Mouse (Mus musculus): Measurements from ENCODE around the gene Bid. TPM values are rescaled to one million over a fixed set of nuclear protein-coding genes. Genes with fewer than 3 reads are reported as not detected.
"Not testable (repeated sequence)": the region's sequence is repeated elsewhere in the genome, so short reads cannot be mapped to it uniquely, and the experiment has no call there.

Gene Bid
- polyA plus RNA-seq, 1 experiment from 2014 or later: 8.3 TPM

DNA sequence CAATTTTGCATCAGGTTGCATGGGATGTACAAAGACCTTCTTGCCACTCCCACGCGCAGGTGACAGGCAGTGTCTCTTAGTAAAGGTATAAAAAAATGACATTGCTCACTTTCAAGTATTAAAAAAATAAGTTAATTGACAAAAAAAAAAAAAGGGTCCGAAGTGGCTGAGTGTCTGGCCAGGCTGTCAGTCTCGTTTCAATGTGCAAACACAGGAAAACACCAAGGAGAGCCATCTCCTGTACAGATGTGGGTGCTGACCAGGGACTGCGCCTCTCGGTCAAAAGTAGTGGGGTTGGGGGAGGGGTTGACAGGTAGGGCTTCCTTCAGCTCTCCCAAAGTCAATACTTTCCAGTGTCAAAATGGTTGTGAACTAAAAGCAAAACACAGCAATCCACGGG, 17.0 kb upstream of the Bid start:
- no peak overlapping the region for H3K27ac ChIP-seq (replicated peaks)
- H3K36me3 ChIP-seq: peaks cover 71% of the 10 kb centered on the region
- no peaks in the 10 kb centered on the region for H3K27me3 ChIP-seq (replicated peaks)
- no peaks in the 10 kb centered on the region for H3K9me3 ChIP-seq
- no peak overlapping the region for H3K9ac ChIP-seq
- no peak overlapping the region for H3K4me3 ChIP-seq
- ATAC-seq (ENCODE audit: extremely low read depth, insufficient number of reproducible peaks, low FRiP score, low TSS enrichment): no peak
- H3K4me1 ChIP-seq: peaks cover 13% of the 10 kb centered on the region
- WGBS: 88% methylated on average over 7 of the region's 7 CpGs
- H3K4me2 ChIP-seq: no peak overlapping the region

DNA sequence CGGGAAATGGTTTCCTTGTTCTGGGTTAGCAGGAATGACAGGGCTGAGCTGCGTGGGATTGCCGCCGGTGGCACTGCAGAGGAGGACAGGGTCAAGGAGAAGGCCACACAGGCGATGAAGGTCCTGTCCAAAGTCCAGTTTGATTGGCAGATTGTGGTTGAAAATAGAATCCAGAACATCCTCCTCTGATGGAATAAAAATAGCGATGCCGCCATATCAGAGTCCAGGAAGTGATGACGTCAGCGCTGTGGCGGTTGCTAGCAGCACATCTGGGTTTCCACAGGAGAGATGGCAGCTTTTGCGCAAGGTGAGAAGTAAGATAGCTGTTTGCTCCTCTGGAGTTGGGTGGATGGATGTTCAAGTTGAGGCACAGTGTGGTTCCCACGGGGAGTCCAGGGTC, 15.9 kb upstream of the Bid start:
- ATAC-seq (ENCODE audit: extremely low read depth, insufficient number of reproducible peaks, low FRiP score, low TSS enrichment): no peak
- Histone ChIP-seq H3K27ac (replicated peaks) (peak overlapping the region; percentile 13; the same call in 1 of the 2 replicates), H3K9ac (no peak overlapping the region), H3K4me3 (no peak overlapping the region), H3K4me2 (no peak overlapping the region), H3K27me3 (replicated peaks) (no peaks in the 10 kb centered on the region), H3K36me3 (peaks cover 70% of the 10 kb centered on the region), H3K9me3 (no peaks in the 10 kb centered on the region), H3K4me1 (peaks cover 17% of the 10 kb centered on the region)
- WGBS: 57% methylated on average over 12 of the region's 12 CpGs

DNA sequence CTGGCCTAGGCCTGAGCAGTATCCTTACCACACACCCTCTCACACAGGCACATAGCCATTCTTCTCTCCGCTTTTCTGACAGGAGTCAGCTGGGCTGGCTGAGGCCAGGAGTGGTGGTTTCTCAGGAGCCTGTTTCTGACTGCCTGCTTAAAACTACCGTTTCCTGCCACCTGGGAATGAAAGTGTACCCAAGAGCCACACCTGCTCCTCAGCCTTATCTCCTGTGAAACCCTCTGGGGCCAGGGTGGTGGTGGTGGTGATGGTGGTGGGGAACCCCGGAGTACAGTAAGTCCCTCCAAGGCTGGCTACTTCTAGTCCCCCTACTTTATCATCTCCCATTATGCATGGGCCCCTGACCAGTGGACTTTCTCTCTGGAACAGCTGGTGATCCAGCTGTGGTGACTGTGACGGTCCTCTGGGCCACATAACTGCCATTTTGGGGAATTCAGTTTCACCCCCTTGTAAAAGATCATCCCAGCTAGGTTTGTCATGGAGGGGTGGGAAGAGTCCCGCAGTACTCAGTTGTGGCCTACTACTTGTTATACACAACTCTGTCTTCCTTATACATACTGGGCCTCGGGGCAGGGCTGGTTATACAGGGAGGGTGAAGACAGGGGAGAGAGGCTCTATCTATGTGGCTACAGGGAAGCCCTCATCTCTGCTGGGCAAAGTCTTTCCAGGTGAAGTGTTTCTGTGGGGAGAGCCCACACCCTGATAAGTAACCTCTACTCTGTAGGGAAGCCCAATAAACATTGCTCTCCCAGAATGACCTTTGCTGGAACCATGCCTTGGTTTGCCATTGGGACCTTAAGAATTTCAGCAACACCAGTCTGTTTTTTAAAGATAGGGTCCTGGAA, 14.0 kb upstream of the Bid start:
- H3K36me3 ChIP-seq: peaks cover 62% of the 10 kb centered on the region
- peaks cover 18% of the 10 kb centered on the region for H3K4me1 ChIP-seq
- H3K27me3 ChIP-seq (replicated peaks): no peaks in the 10 kb centered on the region
- H3K9ac ChIP-seq: no peak overlapping the region
- 78% methylated on average over 6 of the region's 6 CpGs for WGBS
- no peak overlapping the region for H3K27ac ChIP-seq (replicated peaks)
- no peak overlapping the region for H3K4me3 ChIP-seq
- no peak for ATAC-seq (ENCODE audit: extremely low read depth, insufficient number of reproducible peaks, low FRiP score, low TSS enrichment)
- H3K9me3 ChIP-seq: no peaks in the 10 kb centered on the region
- no peak overlapping the region for H3K4me2 ChIP-seq

DNA sequence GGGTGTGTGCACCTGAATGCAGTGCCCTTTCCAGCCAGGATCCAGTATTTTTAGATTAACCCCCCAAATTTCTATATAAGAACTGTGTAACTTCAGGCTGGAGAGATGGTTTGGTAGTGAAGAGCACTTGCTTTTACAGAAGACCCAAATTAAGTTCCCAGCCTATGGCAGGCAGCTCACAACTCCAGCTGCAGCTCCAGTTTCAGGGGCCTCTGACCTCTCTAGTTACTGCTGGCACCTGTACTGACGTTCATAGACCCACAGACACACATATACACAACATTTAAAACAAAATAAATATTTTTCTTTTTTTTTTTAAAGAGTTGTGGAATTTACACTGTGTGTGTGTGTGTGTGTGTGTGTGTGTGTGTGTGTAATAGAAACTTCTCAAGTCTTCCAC, 12.8 kb upstream of the Bid start:
- Histone ChIP-seq H3K9ac (no peak overlapping the region), H3K9me3 (no peaks in the 10 kb centered on the region), H3K4me1 (peaks cover 18% of the 10 kb centered on the region), H3K4me3 (no peak overlapping the region), H3K27ac (replicated peaks) (no peak overlapping the region), H3K4me2 (no peak overlapping the region), H3K27me3 (replicated peaks) (no peaks in the 10 kb centered on the region), H3K36me3 (peaks cover 54% of the 10 kb centered on the region)
- no peak for ATAC-seq (ENCODE audit: extremely low read depth, insufficient number of reproducible peaks, low FRiP score, low TSS enrichment)
- 50% methylated on average over 1 of the region's 1 CpGs for WGBS

DNA sequence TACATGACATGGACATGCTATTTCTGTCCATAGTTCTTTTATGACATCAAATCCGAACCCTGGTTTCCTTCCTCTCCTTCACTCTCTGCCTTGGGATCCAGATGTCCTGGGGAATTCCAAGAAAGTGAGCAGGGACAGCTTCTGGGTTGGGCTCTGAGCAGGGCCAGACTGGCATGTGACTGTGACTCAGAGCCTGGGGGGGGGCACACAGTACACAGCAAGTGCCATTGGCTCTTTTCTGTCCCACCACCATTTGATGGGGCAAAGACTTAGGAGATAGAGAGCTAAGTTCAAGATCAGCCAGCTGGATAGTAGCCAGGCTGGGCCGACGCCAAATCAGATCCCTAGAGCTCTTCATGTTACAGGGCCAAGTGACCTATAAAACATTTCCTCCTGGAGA, 11.1 kb upstream of the Bid start:
- Histone ChIP-seq H3K9me3 (no peaks in the 10 kb centered on the region), H3K9ac (no peak overlapping the region), H3K4me1 (peaks cover 14% of the 10 kb centered on the region), H3K4me2 (no peak overlapping the region), H3K27ac (replicated peaks) (no peak overlapping the region), H3K27me3 (replicated peaks) (no peaks in the 10 kb centered on the region), H3K4me3 (no peak overlapping the region), H3K36me3 (peaks cover 38% of the 10 kb centered on the region)
- WGBS: 73% methylated on average over 3 of the region's 3 CpGs
- ATAC-seq (ENCODE audit: extremely low read depth, insufficient number of reproducible peaks, low FRiP score, low TSS enrichment): no peak

DNA sequence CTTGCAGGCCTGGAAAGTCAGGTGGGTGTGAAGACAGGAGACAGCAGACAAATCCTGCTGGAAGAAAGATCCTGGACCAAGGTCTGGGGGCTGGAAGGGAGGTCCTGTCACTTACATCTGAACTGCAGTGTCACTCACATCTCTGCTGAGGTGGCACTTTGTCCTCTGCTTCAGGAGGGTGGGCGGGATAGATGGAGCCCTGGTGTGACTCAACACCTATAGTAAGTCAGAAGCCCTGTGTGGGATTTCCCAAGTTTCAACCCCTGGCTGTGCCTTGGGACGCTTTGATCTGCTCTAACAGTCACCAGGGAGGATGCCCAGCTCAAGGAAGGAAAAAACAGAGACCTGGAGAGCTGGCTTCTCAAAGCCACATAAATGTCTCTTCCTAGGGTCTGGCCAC, 10.2 kb upstream of the Bid start:
- peaks cover 29% of the 10 kb centered on the region for H3K36me3 ChIP-seq
- no peaks in the 10 kb centered on the region for H3K27me3 ChIP-seq (replicated peaks)
- 0 out of 2 replicates have a peak, but pooled peaks cover 5% of the 10 kb centered on the region for H3K4me1 ChIP-seq
- no peak overlapping the region for H3K4me3 ChIP-seq
- 52% methylated on average over 2 of the region's 2 CpGs for WGBS
- no peak for ATAC-seq (ENCODE audit: extremely low read depth, insufficient number of reproducible peaks, low FRiP score, low TSS enrichment)
- no peak overlapping the region for H3K27ac ChIP-seq (replicated peaks)
- H3K4me2 ChIP-seq: no peak overlapping the region
- no peak overlapping the region for H3K9ac ChIP-seq
- no peaks in the 10 kb centered on the region for H3K9me3 ChIP-seq

DNA sequence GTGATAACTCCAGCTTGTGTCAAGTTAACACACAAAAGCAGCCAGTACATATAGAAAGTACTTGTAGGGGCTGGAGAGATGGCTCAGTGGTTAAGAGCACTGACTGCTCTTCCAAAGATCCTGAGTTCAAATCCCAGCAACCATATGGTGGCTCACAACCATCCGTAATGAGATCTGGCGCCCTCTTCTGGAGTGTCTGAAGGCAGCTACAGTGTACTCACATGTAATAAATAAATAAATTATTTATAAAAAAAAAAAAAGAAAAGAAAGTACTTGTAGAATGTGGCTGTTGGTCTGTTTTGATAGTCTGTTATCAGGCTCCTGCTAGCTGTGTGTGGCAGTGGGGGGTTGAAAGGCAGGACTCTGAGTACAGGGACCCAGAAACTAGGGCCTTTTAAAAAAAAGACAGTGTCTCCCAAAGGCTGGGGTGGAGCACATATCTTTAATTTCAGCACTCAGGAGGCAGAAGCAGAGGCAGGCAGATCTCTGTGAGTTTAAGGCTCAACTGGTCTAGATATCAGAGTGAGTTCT, 8.2 kb upstream of the Bid start:
- H3K4me2 ChIP-seq; ATAC-seq (ENCODE audit: extremely low read depth, insufficient number of reproducible peaks, low FRiP score, low TSS enrichment); H3K9me3 ChIP-seq; H3K9ac ChIP-seq; H3K27ac ChIP-seq (replicated peaks); H3K27me3 ChIP-seq (replicated peaks); H3K4me1 ChIP-seq; H3K4me3 ChIP-seq; H3K36me3 ChIP-seq: not testable (repeated sequence)
- WGBS: 69% methylated on average over 2 of the region's 2 CpGs

DNA sequence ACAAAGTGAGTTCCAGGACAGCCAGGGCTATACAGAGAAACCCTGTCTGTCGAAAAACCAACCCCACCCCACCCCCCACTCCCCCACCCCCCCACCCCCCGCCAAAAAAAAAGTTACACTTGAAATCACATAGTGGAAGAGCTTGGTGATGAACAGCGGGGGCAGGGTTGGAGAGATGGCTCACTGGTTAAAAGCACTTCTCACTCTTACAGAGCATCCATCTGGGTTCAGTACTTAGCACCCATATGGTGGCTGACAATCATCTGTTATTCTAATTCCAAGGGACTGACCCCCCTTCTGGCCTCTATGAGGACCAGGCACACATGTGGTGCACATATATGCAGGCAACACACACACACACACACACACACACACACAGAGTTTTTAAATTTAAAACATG, 1.3 kb upstream of the Bid start:
- H3K4me2 ChIP-seq: no peak overlapping the region
- H3K9ac ChIP-seq: no peak overlapping the region
- ATAC-seq (ENCODE audit: extremely low read depth, insufficient number of reproducible peaks, low FRiP score, low TSS enrichment): no peak
- no peak overlapping the region for H3K4me3 ChIP-seq
- H3K4me1 ChIP-seq: peaks cover 16% of the 10 kb centered on the region
- H3K27me3 ChIP-seq (replicated peaks): peaks cover 6% of the 10 kb centered on the region; the same call in 1 of the 2 replicates
- no peaks in the 10 kb centered on the region for H3K9me3 ChIP-seq
- WGBS: 59% methylated on average over 3 of the region's 3 CpGs
- no peak overlapping the region for H3K27ac ChIP-seq (replicated peaks)
- no peaks in the 10 kb centered on the region for H3K36me3 ChIP-seq

DNA sequence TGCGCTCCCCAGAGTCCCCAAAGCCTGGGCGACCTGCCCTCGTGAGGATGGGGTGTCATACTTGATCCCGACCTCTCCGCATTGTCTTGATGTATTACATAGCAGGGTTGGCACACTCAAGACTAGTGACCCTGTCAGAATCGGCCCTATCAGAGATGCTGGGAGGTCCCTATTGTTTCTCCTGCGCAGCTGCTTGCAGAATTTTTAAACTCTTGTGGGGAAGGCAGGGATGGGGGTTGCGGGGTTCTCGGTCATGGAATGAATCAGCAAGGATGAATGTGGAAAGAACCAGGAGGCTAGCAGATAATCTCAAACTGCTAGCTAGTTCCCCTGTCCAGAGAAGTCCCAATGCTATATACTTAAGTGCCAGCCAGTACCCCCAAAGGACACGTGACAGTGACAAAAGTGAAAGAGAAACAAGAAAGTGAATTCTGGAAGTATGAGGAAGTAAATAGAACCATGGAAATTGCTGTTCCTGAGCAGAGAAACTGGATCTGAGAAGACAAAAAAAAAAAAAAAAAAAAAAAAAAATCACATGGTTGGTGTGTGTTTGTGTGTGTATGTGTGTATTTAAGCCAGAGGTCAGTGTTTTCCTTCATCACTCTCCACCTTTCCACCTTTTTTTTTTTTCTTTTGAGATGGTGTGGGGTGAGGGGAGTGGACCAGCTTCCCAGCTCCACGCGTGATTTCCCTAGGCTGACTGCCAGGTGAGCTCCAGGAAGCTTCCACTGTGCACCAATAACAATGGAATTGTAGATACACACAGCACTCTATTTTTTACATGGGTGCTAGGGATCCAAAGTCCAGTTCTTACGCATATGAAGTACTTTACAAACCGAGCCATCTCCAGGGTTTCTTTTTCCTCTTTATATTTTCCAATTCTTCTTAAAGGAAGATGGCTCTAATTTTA, 574 bp upstream of the Bid start:
- H3K9me3 ChIP-seq; H3K27me3 ChIP-seq (replicated peaks); H3K36me3 ChIP-seq; H3K27ac ChIP-seq (replicated peaks); ATAC-seq (ENCODE audit: extremely low read depth, insufficient number of reproducible peaks, low FRiP score, low TSS enrichment): not testable (repeated sequence)
- peaks cover 23% of the 10 kb centered on the region for H3K4me1 ChIP-seq
- H3K4me3 ChIP-seq: peak overlapping the region; percentile 74
- H3K9ac ChIP-seq: peak overlapping the region; percentile 83
- 31% methylated on average over 10 of the region's 14 CpGs for WGBS
- peak overlapping the region; percentile 98 for H3K4me2 ChIP-seq

DNA sequence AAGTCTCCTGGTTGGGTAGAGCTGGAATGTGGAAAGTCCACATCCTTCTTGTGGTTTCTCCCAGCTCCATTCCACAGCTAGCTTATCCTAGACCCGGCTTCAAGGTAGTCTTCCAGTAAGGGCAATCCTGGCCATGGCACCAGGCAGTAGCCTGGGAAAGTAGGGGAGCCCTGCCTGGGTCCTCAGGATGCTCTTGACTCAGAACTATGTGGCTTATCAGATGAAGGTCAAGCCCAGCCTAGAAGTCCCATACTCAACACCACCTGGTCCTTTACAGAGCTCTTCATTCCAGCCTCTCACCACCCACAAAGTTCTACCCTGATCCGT, 1.0 kb downstream of the Bid start:
- Histone ChIP-seq H3K9me3 (no peaks in the 10 kb centered on the region), H3K9ac (no peak overlapping the region), H3K4me2 (peak overlapping the region; percentile 98), H3K27ac (replicated peaks) (no peak overlapping the region), H3K36me3 (no peaks in the 10 kb centered on the region), H3K4me1 (peaks cover 34% of the 10 kb centered on the region), H3K27me3 (replicated peaks) (peaks cover 6% of the 10 kb centered on the region; the same call in 1 of the 2 replicates), H3K4me3 (peak overlapping the region; percentile 74)
- no peak for ATAC-seq (ENCODE audit: extremely low read depth, insufficient number of reproducible peaks, low FRiP score, low TSS enrichment)
- WGBS: 49% methylated on average over 2 of the region's 2 CpGs

DNA sequence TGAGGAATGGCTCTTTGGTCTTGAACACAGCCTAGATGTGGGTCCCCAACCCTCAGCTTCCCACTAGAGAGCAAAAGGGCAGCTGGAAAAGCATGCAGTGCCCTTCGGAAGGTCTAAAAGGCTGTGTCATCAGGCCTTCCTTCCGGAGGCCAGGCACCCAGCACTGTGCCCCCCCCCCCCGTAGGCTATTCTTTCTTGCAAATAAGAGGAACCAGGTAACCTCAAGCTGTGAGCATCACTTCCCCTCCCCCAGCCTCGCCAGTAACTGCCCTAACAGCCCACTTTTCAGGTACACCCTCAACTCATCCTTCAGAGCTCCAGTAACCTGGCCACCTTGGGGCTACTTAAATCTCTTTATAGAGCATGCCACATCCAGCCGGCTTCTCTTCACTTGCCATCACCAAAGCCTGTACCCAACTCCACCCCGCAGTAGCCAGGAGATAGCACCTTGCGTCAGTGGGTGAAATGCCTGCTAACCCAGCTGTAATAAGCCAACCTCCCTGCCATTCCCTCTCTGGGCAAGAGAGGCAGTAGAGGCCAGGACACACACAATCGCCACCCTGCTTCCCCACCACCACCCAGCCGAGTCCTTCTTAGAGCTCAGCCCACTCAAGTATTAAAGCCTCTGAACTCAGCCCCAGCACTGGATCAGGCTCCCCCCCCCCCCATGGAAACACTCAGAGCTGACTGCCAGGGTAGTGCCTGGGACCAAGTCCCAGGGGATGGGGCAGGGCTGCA, 1.6 kb downstream of the Bid start:
- Histone ChIP-seq H3K27me3 (replicated peaks) (peaks cover 6% of the 10 kb centered on the region; the same call in 1 of the 2 replicates), H3K36me3 (no peaks in the 10 kb centered on the region), H3K4me3 (peak overlapping the region; percentile 74), H3K4me2 (0 out of 2 replicates have a peak overlapping the region, but pooled peaks have one; percentile 98), H3K4me1 (peaks cover 34% of the 10 kb centered on the region), H3K27ac (replicated peaks) (no peak overlapping the region), H3K9ac (no peak overlapping the region), H3K9me3 (no peaks in the 10 kb centered on the region)
- no peak for ATAC-seq (ENCODE audit: extremely low read depth, insufficient number of reproducible peaks, low FRiP score, low TSS enrichment)
- WGBS: 37% methylated on average over 8 of the region's 9 CpGs
